Mouse (Mus musculus): ENCODE results near the gene 1700029I15Rik.

The 1700029I15Rik gene

DNA sequence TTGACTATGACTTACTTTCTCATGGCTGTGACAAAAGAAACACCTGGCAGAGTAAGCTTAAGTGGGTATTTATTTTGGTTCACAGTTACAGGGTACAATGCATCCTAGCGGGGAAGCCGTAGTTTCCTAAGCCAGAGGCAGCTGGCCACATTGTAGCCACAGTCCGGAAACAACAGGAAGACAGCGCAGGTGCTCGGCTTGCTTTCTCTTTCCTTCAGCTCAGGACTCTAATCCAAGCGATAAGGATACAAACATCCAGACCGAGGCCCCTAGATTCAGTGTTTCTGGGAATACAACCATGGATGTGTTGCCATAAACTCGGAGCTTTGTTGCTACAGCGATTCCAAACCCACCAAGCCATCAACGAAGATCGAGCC lies 8.9 kb upstream of the 1700029I15Rik start:
- DNase-seq (ENCODE audit: low spot score): no peak

DNA sequence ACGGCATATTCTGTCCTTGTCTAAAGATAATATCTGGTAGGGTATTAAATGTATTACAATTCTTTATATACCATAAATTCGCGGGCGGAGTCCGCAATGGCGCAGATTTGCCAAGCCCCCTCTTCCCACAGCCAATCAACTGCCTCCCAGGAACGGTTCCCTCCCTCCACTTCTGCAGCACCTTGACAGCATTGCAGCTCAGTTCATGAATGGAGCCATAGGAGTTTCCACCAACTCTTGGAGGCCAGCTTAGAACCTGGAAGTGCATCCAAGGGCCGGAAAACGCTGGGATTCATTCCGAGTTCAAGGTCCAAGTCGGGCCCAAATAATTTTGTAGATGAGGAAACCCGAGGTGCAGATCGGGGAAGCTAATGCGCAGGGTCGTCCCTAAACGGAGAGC lies 7.8 kb upstream of the 1700029I15Rik start, which contains the start of the genes Pex16 and Large2:
Pex16 (plus strand) TSS at position 163 of the 400 bp plus-strand sequence.
Large2 (minus strand) TSS at position 356 of the 400 bp plus-strand sequence.
- no peak for DNase-seq (ENCODE audit: low spot score)

- DNase-seq (ENCODE audit: low spot score): peak; percentile 72
Measured at GRCm38 (mm10) chr2:92375099-92375623, 7.2 kb upstream of the 1700029I15Rik start.

DNA sequence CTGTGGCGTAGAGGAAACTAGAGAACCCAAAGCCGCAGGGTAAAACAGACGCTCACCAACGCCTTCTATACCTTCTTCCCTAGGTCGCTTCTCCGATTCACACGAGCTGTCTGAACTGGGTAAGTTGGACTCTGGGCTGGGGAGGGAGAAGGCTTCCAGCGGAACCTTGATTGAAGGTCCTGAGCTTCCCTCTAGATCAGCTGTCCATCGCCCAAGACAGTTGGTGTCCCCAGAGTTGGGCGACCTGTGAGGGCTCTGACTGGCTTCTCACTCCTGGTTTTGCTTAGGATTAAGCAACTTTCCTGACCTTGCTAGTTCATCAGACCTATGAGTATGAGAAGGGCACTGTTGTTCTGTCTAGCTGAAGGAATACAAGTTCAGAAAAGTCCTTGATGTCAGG lies 6.5 kb upstream of the 1700029I15Rik start:
- DNase-seq (ENCODE audit: low spot score): no peak

GRCm38 (mm10) chr2:92376300-92376699 lies 6.0 kb upstream of the 1700029I15Rik start:
- no peak for DNase-seq (ENCODE audit: low spot score)

DNA sequence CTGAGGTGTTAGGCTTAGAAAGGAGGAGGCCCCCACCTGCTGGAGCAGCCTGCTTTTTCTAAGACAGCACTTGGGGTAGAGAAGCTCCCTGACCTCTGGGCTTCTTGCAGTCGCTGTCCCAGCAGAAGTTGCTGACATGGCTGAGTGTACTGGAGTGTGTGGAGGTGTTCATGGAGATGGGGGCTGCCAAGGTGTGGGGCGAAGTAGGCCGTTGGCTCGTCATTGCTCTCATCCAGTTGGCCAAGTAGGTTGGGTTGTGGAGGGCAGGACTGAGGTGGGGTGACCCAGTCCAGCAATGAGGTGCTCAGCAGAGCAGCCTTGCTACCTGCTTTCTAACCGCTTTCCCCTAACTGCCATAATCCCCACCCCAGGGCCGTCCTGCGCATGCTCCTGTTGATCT lies 5.0 kb upstream of the 1700029I15Rik start:
- DNase-seq (ENCODE audit: low spot score): no peak

GRCm38 (mm10) chr2:92379783-92380494 lies 2.4 kb upstream of the 1700029I15Rik start:
- no peak for DNase-seq (ENCODE audit: low spot score)

DNA sequence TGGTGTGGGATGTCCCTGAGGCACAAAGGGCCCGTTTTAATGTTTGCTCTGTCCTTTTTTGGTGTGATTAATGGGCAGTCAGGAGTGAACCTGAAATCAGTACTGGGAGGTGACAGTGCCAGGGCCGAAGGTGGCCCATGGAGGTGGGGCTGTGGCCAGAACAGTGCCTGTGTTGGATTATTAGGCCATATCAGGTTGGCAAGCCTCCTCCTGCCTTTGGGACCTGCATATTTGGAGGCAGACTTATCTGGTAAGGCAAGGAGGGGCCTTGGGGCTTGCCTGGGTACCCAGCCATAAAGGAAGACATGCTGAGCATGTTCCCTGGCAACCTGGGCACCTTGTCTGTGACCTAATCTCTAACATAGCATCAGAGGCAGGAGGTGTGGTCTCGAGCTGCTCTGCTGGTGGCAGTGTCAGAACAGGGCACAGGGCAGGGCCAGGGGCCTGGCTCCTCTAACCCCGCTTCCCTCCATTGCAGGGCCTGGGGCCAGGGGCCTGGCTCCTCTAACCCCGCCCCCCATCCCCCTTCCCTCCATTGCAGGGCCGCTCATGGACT lies 1.8 kb upstream of the 1700029I15Rik start:
- no peak for DNase-seq (ENCODE audit: low spot score)

GRCm38 (mm10) chr2:92381161-92381560 lies 1.2 kb upstream of the 1700029I15Rik start:
- no peak for DNase-seq (ENCODE audit: low spot score)

DNA sequence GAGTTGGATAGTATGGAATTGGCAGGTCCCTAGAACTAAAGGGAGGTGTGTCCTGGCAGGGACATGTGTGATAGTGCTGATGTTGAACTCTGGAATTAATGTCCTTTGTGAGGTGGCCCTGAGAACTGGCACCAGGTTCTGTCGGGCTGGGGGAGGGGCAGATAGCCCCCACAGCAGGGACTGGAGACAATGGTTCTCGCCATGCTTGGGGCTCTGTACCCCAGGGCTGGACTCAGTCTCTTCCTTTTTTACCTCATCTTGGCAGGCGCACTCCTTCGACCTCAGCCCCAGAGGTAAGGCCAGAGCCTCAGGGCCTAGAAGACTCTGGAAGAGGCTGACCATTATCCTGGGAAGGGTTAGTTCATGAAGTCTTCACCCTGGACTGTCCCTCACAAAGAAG lies 421 bp downstream of the 1700029I15Rik start:
- DNase-seq (ENCODE audit: low spot score): no peak

GRCm38 (mm10) chr2:92384101-92384500 lies 1.8 kb downstream of the 1700029I15Rik start:
- no peak for DNase-seq (ENCODE audit: low spot score)

DNA sequence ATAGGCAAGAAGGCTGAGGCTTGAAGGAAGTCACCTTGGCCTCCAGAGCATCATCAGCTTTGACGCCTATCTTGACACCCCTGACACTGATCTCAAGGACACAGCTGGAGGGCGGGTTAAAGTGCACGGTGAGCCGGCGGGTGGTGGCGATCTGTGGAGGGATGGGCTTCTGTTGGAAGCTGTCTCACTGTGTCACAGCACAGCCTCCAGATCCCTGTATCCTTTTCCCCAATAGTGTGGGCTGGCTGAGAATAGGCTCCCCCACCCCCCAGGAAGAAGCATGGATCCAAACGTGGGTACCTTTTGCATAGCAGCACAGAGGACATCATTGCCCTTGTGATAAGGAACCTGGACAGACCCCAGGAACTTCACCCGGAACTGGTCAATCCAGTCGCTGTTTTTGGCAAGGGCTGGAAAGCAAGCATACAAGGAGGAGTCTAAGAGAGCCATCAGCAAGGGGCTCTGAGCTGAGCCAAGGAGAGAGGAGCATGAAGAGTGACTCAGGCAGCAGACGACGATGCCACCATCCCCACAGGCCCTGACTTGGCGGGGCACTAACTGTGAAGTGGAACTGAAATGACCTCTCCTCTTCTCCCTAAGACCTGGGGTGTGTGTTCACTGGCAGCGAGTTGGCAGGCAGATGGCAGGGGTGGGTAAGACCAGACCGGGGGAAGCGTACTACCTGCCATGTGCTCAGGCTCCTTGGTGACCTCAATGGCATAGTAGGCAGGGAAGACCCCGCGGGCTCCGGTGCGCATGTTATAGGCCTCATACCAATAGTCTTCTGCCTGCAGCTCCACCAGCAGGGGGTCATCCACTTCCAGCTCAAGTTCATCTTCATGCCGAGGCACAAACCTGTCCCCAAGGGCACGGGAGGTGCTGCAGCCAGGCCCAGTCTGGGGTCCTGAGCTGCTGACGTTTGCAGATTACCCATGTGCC lies 3.0 kb downstream of the 1700029I15Rik start:
- no peak for DNase-seq (ENCODE audit: low spot score)

DNA sequence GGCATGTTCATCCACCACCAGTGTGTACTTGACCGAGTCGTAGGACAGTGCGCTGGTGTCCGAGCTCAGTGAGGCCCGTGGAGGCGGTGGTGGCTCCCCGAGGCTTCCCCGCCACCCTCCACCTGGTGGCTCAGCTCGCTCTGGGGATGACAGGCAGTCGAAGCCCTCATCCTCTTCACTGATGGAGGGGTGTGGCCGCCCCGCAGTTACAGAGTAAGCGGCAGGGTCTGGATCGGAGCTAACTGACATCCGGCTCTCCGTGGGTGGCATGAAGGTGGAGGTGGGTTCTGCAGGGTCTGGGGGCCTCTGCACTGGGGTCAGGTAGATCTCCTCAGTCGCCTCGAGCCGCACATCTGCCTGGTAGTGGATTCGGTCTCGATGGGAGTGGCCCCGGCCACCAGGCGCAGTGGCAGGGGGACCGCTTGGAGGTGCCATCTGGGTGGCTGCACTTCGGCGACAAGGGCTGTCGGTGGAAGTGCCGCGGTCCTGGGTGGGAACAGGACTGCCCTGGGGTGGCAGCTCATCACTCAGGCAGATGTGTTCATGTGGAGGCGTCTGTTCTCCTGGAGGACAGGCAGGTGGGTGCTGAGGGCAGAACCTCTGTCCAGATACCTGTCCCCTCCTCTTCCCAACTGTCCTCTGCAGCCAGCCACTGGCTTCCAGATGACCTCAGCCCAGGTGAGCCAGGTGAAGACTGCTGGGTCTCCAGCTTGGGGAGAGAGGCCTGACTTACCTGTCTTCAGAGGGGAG lies 4.7 kb downstream of the 1700029I15Rik start:
- DNase-seq (ENCODE audit: low spot score): no peak

DNA sequence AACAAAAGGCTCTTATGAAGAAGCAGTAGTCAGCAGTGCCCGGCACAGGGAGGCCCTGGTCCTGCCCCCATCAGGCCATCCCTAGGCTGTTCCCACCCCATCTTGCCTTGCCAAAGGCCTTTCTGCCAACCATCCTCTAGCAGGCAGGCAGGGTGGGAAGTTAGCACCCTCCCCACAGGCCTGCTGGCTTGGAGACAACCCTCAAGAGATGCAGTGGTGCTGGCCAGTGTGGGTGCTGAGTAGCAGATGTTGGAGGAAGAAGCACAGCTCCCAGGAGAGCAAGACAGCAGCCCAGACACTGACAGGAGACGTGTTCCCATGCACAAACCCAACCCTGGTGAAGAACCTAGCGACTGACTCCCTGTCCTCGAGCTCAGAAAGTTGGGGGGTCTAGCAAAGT lies 5.3 kb downstream of the 1700029I15Rik start:
- DNase-seq (ENCODE audit: low spot score): no peak

DNA sequence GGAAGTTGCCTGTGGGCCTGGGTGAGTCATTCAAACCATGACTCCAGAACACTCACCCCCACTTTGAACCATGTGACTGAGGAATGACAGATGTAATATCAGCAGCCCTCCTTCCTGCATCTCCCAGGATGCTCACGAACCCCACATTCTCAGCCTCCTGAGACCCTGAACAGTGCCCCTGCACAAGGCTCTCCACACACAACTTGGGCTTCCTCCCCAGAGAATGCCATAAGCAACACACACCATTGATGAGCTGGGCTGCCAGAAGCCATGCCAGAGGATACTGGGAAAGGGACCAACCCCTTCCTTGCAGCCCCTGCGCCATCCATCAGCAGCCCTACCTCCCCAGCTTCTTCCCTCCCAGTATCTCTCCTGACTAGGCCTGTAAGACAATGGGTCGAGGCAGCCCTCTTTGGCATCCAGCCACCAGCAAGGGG lies 5.8 kb downstream of the 1700029I15Rik start:
- no peak for DNase-seq (ENCODE audit: low spot score)

DNA sequence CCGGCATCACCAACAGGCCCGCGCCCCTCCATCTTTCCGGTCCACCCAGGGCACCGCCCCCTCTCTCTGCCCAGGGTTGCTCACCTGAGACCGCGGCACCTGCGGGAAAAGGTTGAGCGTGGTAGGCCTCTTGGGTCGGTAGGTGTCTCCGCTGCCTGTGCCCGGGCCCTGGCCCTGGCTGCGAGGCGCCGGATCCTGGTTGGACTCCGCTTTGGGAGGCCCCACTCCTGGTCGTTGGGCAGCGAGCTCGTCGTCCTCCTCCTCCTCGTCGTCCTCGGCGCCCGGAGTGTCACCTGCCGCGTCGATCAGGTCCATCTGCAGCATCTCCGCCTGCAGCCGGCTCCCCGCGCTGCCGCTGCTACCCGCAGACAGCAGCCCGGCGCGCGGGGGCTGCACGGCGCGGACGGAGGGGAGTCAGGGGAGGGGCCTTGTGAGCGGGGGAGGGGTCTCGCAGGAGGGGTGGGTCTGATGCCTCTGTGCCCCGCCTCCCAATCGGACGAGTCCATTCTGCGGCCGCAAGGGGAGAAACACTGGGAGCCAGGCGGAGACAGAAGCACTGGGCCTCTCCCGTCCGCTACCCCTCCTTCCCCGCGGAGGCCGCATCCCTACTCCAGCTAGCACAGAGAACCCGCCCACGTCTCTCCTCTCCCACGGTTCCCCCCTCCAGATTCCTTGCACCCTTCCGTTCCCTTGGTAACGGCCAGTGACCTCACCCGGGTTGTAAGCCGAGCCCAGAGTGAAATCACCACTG lies 6.7 kb downstream of the 1700029I15Rik start:
- peak; percentile 80 for DNase-seq (ENCODE audit: low spot score)

GRCm38 (mm10) chr2:92389645-92390044 lies 7.3 kb downstream of the 1700029I15Rik start:
- no peak for DNase-seq (ENCODE audit: low spot score)

DNA sequence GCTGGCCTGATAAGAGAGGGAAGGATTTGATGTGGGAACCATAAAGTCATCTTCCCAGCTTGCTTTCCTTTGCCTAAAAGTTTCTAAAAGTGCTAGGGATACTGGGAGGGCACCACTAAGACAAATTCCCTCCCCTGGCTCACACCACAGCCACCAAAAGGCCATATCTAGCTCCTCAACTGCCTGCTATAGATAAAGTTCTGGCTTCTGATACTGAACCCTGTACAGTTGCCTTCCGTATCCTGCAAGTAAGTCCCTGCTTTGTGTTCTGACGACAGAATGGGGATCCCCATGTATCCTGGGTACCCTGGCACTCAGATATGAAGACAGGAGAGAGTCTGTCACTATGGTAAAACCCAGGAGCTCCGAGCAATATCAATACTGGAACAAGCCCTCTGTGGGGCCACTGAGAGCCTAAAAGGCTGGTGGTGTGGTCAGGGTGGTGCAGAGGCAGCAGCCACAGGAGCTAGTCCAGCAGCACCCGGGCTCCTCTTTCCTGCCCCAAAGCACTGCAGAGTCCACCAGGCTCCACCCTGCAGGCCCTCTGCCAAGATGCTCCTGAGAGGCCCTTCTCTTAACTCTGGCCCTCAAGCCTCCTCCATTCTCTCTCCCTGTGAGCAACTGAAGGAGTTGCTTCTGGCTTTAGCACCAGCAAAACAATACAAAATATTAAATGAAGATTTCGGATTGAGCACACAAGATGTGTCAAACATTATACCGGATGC lies 8.0 kb downstream of the 1700029I15Rik start:
- DNase-seq (ENCODE audit: low spot score): no peak

DNA sequence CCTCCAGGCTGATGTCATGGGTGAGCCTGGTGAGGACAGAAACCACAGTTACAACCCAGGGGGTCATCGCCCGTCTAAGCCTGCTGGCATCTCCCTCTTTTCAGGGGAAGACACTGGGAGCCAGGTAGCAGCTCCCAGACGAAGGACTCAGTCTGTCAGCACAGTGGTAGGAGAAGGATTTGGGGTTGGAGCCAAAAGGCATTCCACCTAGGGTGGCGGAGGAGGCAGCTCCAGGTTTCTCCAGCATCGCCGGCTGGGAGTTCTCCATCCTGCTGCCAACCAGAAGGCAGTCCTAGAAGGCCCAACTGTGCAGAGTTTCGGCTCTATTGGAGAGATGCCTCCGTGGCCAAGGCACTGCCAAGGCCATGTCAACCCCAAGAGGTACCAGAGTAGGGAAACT lies 8.8 kb downstream of the 1700029I15Rik start:
- DNase-seq (ENCODE audit: low spot score): no peak

- DNase-seq (ENCODE audit: low spot score): no peak
Measured at GRCm38 (mm10) chr2:92391703-92392317, 9.5 kb downstream of the 1700029I15Rik start.
